Mouse (Mus musculus) small intestine, adult 2 months (tissue): ENCODE data around the gene Ncbp3.

Experiments used
- CTCF ChIP-seq: fragments of 200-500 bp; IDR thresholded peaks from 2 replicates; pipeline ENCODE4 v1.5.1; 2012; ENCODE audit warnings: low read depth, mild to moderate bottlenecking, control low read depth, inconsistent platforms, low read length, moderate library complexity, mixed read lengths; ENCODE audit not compliant: insufficient replicate concordance, insufficient read length; ENCODE audit errors: extremely low read depth
- POLR2A ChIP-seq: fragments of 200-500 bp; IDR thresholded peaks from 2 replicates; pipeline ENCODE4 v1.6.1; 2012; ENCODE audit warnings: low read depth, mild to moderate bottlenecking, control low read depth, inconsistent platforms, low read length, moderate library complexity

DNA sequence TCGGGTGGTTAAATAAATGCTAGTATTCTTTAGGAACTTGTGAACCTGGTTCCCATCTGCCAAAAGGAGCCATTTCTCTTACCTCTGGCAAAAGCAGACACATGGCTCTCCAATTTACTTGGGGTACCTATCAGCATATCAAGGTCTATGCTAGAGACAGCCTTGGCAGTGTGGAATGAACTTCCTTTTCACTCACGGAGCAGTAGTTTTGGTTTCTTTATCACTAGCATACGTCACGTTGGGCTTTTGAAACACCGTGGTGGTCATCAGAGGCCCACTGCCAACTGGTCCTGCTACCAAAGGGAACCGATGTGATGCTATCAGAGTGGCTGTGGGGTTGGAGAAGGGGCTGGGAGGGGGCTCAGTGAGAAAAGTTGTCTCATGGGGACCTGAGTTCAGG is 85.4 kb downstream of the Ncbp3 start:
- TF ChIP-seq POLR2A (no peak), CTCF (no peak)
